Mouse (Mus musculus) C2C12 (cell line): Measurements from ENCODE around the gene Rbms3.

ENCODE experiments used
- CTCF ChIP-seq: IDR thresholded peaks from one replicate; pipeline ENCODE4 v1.5.1; 2011; ENCODE audit not compliant: control insufficient read depth, insufficient read depth, insufficient read length
- MYOG ChIP-seq: IDR thresholded peaks from one replicate; pipeline ENCODE4 v1.6.1; 2011; ENCODE audit not compliant: control insufficient read depth, insufficient read length; ENCODE audit errors: extremely low read depth

DNA sequence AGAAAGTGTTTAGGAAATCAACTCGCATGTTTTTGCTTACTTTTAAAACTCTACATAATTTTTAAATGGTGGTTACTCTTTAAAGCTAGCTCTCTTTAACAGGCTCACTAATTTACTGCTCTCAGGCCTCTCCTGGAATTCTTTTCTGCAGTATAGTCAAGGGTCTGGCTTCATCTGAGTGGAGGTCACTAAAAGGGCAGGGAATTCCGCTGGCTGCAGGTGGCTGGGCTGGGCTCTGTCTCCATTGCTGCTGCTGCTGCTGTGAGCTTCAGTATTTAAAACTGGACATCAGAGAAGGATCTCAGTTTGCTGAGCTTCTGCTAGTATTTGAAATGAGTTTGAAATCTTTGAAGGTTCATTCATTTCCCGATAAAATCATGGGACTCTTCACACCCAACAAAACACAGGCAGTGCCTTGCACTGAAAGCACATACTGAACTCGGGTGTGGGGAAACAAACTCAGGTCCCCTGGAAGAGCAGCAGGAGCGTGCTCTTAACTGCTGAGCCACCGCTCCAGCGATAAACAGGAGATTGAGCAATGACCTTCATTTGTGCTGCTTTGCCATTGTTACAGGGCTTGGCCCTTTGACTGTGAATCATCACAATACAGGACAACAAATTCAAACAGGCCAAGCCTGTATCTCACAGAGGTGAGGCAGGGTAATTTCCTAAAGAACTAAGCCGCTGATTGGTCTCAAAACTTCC lies 990.0 kb downstream of the Rbms3 start:
- TF ChIP-seq CTCF: no peak
- TF ChIP-seq MYOG: no peak
